Mouse (Mus musculus) heart, adult 2 months (tissue): Measurements from ENCODE around the gene Crx.

Experiments
- CTCF ChIP-seq: fragments of 200-600 bp; IDR thresholded peaks from 2 replicates; pipeline ENCODE4 v1.8.1; 2022; ENCODE audit warnings: antibody characterized with exemption, mild to moderate bottlenecking, moderate library complexity
- EP300 ChIP-seq: fragments of 200-500 bp; IDR thresholded peaks from 2 replicates; pipeline ENCODE4 v1.6.1; 2011; ENCODE audit warnings: low read depth, low read length, control low read depth; ENCODE audit not compliant: insufficient read depth
- POLR2A ChIP-seq: fragments of 200-500 bp; IDR thresholded peaks from 2 replicates; pipeline ENCODE4 v1.6.1; 2011; ENCODE audit warnings: mild to moderate bottlenecking, low read depth, low read length, control low read depth; ENCODE audit not compliant: insufficient read depth

GRCm38 (mm10) chr7:15916134-15916723, 36.5 kb upstream of the Crx start:
- no peak for TF ChIP-seq CTCF
- TF ChIP-seq EP300: no peak
- no peak for TF ChIP-seq POLR2A
